Mouse (Mus musculus) hindbrain, postnatal 0 days (tissue): ENCODE results near the gene Plcb4. TPM values are rescaled to one million over a fixed set of nuclear protein-coding genes. Genes with fewer than 3 reads are reported as not detected.

ENCODE experiments used
- ATAC-seq: fragments of 200-750 bp; cut with Nextera tagmentation; 2 replicates; pipeline ENCODE4 v1.8.0; 2017; ENCODE audit warnings: mild to moderate bottlenecking, moderate TSS enrichment, moderate library complexity
- DNase-seq: peaks from one replicate; pipeline ENCODE4 v3.0.0-alpha.2; 2015; ENCODE audit warnings: low spot score
- H3K27ac ChIP-seq: fragments of 300-500 bp; sonication (generic); 2 replicates; pipeline ENCODE4 v1.5.1; 2014; ENCODE audit warnings: mild to moderate bottlenecking
- H3K27me3 ChIP-seq: fragments of 300-500 bp; sonication (generic); 2 replicates; pipeline ENCODE4 v1.6.1; 2014; ENCODE audit warnings: low read length, mixed read lengths; ENCODE audit not compliant: insufficient read depth
- H3K36me3 ChIP-seq: fragments of 300-500 bp; sonication (generic); 2 replicates; pipeline ENCODE4 v1.6.1; 2014; ENCODE audit warnings: low read length, mixed read lengths; ENCODE audit not compliant: insufficient read depth
- H3K4me1 ChIP-seq: fragments of 300-500 bp; sonication (generic); 2 replicates; pipeline ENCODE4 v1.6.1; 2014; ENCODE audit warnings: antibody characterized with exemption, low read length, mixed read lengths; ENCODE audit not compliant: insufficient read depth
- H3K4me2 ChIP-seq: fragments of 300-500 bp; sonication (generic); 2 replicates; pipeline ENCODE4 v1.6.1; 2014; ENCODE audit warnings: low read depth, mild to moderate bottlenecking, low read length, moderate library complexity, mixed read lengths
- H3K4me3 ChIP-seq: fragments of 300-500 bp; sonication (generic); 2 replicates; pipeline ENCODE4 v1.5.1; 2014; ENCODE audit warnings: low read length
- H3K9ac ChIP-seq: fragments of 300-500 bp; sonication (generic); replicated peaks from 2 replicates; pipeline ENCODE4 v1.6.1; 2014; ENCODE audit warnings: mild to moderate bottlenecking, low read length, moderate library complexity, mixed read lengths
- H3K9me3 ChIP-seq: fragments of 300-500 bp; sonication (generic); 2 replicates; pipeline ENCODE4 v1.6.1; 2016; ENCODE audit warnings: low read length, mixed read lengths
- CTCF ChIP-seq: IDR thresholded peaks from 2 replicates; pipeline ENCODE4 v1.5.1; 2016; ENCODE audit warnings: antibody characterized with exemption, control low read depth, low read depth
- WGBS: fragments of 180-500 bp; shearing (Covaris S2); extraction: QIAGEN DNeasy Blood & Tissue Kit; methylation state at CpG from one replicate; pipeline ENCODE4 v1.1.7; 2014; 5-methylcytosine and 5-hydroxymethylcytosine counted together
- polyA plus RNA-seq: library from polyadenylated mRNA; unstranded; fragments of >200 nt; fragmentation: Nextera tagmentation; extraction: Ambion mirVana; gene quantifications from 2 replicates; pipeline ENCODE4 v1.2.1, GENCODE M21; 2015
- total RNA-seq: library from RNA; depleted of rRNA; stranded (reverse); fragments of >200 nt; gene quantifications from 2 replicates; pipeline ENCODE4 v1.2.3, GENCODE M21; 2014

The Plcb4 gene
- total and polyA plus RNA-seq, 2 experiments from 2014 or later = 43.0 to 46.9 TPM

GRCm38 (mm10) chr2:135769701-135770100 is 110.9 kb downstream of the Plcb4 start:
- DNase-seq (no peak), ATAC-seq (no peak)
- TF ChIP-seq CTCF = no peak
- H3K27me3 ChIP-seq = no peaks in the 10 kb centered on the region
- no peaks in the 10 kb centered on the region for H3K9me3 ChIP-seq
- no peak overlapping the region for H3K4me2 ChIP-seq
- H3K4me1 ChIP-seq = no peaks in the 10 kb centered on the region
- no peaks in the 10 kb centered on the region for H3K36me3 ChIP-seq
- H3K27ac ChIP-seq = no peak overlapping the region
- H3K9ac ChIP-seq = no peak overlapping the region
- H3K4me3 ChIP-seq = no peak overlapping the region
- WGBS = 89% methylated on average over 8 of the region's 8 CpGs

- no peak overlapping the region for H3K27ac ChIP-seq
- H3K9ac ChIP-seq = no peak overlapping the region
- no peaks in the 10 kb centered on the region for H3K9me3 ChIP-seq
- H3K4me1 ChIP-seq = no peaks in the 10 kb centered on the region
- no peak overlapping the region for H3K4me3 ChIP-seq
- no peaks in the 10 kb centered on the region for H3K36me3 ChIP-seq
- no peaks in the 10 kb centered on the region for H3K27me3 ChIP-seq
- DNase-seq (no peak), ATAC-seq (no peak)
- 95% methylated on average over 9 of the region's 9 CpGs for WGBS
- H3K4me2 ChIP-seq = no peak overlapping the region
- no peak for TF ChIP-seq CTCF
These were observed 111.4 kb downstream of the Plcb4 start for GRCm38 (mm10) chr2:135770226-135770625.

- ATAC-seq = no peak
- Histone ChIP-seq H3K9ac (no peak overlapping the region), H3K4me3 (no peak overlapping the region), H3K4me2 (no peak overlapping the region), H3K27ac (no peak overlapping the region), H3K9me3 (no peaks in the 10 kb centered on the region), H3K36me3 (no peaks in the 10 kb centered on the region), H3K4me1 (no peaks in the 10 kb centered on the region), H3K27me3 (no peaks in the 10 kb centered on the region)
- TF ChIP-seq CTCF = no peak
- DNase-seq = no peak
- WGBS = 72% methylated on average over 10 of the region's 10 CpGs
These were observed 114.6 kb downstream of the Plcb4 start for GRCm38 (mm10) chr2:135773194-135773972.

DNA sequence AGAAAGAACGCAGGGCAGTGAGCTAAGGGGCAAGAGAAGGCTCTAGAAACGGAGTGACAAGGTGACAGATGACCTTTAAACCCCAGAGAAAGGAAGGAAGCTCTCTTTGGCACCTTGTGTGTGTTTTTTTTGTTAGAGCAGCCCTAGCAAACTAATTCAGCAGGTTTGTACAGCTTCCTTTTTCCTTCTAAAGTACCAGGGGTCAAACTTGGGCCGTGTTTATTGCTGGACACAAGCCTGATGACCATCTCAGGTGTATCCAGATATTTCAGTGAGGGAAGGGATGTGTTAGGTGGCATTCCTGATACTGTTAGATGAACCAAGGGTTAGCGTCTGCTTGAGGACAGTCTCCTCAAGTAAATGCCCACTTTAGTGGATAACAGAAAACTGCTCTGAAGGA is 116.2 kb downstream of the Plcb4 start:
- H3K27me3 ChIP-seq = no peaks in the 10 kb centered on the region
- WGBS = 86% methylated on average over 4 of the region's 4 CpGs
- H3K9ac ChIP-seq = no peak overlapping the region
- H3K27ac ChIP-seq = no peak overlapping the region
- no peaks in the 10 kb centered on the region for H3K4me1 ChIP-seq
- H3K4me3 ChIP-seq = no peak overlapping the region
- no peaks in the 10 kb centered on the region for H3K36me3 ChIP-seq
- ATAC-seq = no peak
- TF ChIP-seq CTCF = no peak
- no peak overlapping the region for H3K4me2 ChIP-seq
- DNase-seq = no peak
- no peaks in the 10 kb centered on the region for H3K9me3 ChIP-seq

DNA sequence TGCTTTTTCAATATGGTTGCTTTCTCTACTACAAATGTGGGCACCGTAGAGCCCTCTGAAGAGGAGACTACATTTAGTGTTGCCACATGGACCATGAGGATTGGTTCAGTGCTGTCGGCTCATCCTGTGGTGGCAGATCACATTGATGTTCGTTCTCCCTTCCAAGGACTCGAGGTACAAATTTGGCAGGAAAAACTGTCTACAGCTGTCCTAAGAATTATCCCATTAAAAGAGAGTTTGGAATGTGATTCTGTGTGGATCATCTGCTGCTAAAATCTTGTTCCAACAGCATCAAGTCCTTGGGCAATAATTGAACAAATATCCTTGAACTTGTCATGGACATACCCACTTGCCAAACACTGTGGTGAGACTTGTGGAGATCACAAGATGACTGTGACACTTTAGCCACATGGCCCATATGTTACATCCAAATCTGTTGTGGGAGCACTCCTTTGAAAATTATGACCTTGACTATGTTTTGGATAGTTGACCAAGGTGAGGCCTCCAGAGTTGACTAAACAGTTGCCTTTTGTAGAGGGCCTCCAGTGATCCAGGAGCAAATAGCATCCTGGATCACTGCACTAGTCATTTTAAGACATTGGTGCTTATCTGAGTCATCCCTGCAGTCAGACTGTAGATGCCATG is 117.4 kb downstream of the Plcb4 start:
- Histone ChIP-seq H3K9ac (no peak overlapping the region), H3K9me3 (no peaks in the 10 kb centered on the region), H3K4me3 (no peak overlapping the region), H3K27me3 (no peaks in the 10 kb centered on the region), H3K27ac (no peak overlapping the region), H3K4me2 (no peak overlapping the region), H3K36me3 (no peaks in the 10 kb centered on the region), H3K4me1 (no peaks in the 10 kb centered on the region)
- DNase-seq (peak; percentile 21), ATAC-seq (no peak)
- 82% methylated on average over 4 of the region's 4 CpGs for WGBS
- no peak for TF ChIP-seq CTCF

DNA sequence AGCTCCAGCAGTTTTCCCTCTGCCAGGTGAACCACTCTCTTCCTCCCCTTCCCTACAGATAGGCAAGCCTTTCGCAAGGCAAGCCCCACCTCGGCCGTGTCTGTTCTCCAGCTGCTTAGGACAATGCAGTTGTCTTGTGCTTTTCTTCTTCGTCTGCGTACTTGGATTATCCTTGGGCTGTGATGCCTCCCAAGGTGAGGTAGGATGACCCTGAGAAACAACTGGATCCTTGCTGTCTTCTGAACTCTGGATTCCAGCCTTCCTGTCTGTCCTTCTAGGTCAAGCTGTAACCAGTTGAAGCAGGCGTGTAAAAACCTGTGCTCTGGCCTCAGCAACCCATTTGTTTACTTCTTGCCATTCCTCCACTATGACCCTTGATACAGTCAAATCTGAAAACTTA is 122.6 kb downstream of the Plcb4 start:
- 75% methylated on average over 6 of the region's 6 CpGs for WGBS
- H3K9ac ChIP-seq = no peak overlapping the region
- no peak overlapping the region for H3K4me2 ChIP-seq
- H3K4me3 ChIP-seq = no peak overlapping the region
- no peaks in the 10 kb centered on the region for H3K27me3 ChIP-seq
- H3K36me3 ChIP-seq = no peaks in the 10 kb centered on the region
- no peaks in the 10 kb centered on the region for H3K9me3 ChIP-seq
- no peak for DNase-seq
- no peaks in the 10 kb centered on the region for H3K4me1 ChIP-seq
- no peak for TF ChIP-seq CTCF
- ATAC-seq = no peak
- H3K27ac ChIP-seq = no peak overlapping the region

DNA sequence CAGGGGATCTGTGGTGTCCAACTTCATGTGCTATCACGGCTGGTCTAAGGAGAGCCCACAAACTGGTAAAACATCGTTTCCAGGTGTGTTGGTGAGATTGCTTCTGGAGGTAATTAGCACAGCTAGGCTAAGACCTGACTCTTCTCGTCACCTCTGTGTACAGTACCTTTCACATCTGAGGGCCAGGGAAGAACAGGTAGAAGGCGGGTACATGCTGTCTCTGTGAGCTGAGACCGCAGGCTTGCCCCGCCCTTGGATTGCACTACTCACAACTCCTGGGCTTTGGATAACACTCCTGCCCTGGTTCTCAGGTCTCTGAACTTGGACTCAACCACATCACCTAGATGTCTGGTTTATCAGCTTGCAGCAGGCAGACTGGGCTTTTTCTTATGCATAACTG is 128.6 kb downstream of the Plcb4 start:
- no peak for ATAC-seq
- DNase-seq = no peak
- 96% methylated on average over 6 of the region's 6 CpGs for WGBS
- Histone ChIP-seq H3K4me1 (no peaks in the 10 kb centered on the region), H3K27ac (no peak overlapping the region), H3K4me2 (no peak overlapping the region), H3K9ac (no peak overlapping the region), H3K36me3 (no peaks in the 10 kb centered on the region), H3K4me3 (no peak overlapping the region), H3K9me3 (no peaks in the 10 kb centered on the region), H3K27me3 (no peaks in the 10 kb centered on the region)
- TF ChIP-seq CTCF = no peak
